Mouse (Mus musculus): ENCODE measurements around the gene Cby1.

Gene Cby1

GRCm38 (mm10) chr15:79708229-79708822 lies 49.3 kb downstream of the Cby1 start:
- DNase-seq, result no peak

DNA sequence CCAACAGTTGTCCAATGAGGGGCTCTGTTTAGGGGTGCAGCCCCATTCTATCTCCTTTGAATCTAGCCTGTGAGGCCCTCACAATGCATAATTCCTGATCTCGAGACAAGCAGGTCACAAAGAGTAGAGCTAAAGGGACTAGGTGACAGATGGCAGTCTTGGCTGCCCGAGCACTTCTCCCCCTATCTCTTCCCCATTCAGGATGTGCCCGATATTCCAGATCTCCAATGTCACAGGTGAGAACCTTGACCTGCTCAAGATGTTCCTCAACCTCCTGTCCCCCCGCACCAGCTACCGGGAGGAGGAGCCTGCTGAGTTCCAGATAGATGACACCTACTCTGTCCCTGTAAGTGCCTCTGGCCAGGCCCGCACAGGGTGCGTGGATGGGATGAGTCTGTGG lies 56.6 kb downstream of the Cby1 start:
- peak; percentile 62 to 73 for DNase-seq

GRCm38 (mm10) chr15:79716710-79717109 lies 57.7 kb downstream of the Cby1 start:
- peak; percentile 72 to 74 for DNase-seq

Measured in cerebellum, adult 18-20 months (tissue).